Mouse (Mus musculus) ES-E14 (cell line): ENCODE measurements around the gene Dnajc13. TPM values are rescaled to one million over a fixed set of nuclear protein-coding genes. Genes with fewer than 3 reads are reported as not detected.

Source experiments
- DNase-seq: peaks from one replicate; pipeline ENCODE4 v3.0.0-alpha.2; 2013; ENCODE audit warnings: low read depth, low spot score
- H3K27ac ChIP-seq: 2 replicates; pipeline ENCODE4 v1.5.1; 2012; ENCODE audit warnings: low read depth, mild to moderate bottlenecking, low read length, moderate library complexity, mixed read lengths; ENCODE audit not compliant: poor library complexity, insufficient read depth, severe bottlenecking
- H3K36me3 ChIP-seq: 2 replicates; pipeline ENCODE4 v1.6.1; 2012; ENCODE audit warnings: mild to moderate bottlenecking, low read length, moderate library complexity, mixed read lengths; ENCODE audit not compliant: control insufficient read depth, poor library complexity, insufficient read depth, severe bottlenecking
- H3K4me1 ChIP-seq, 2 experiments: fragments of 150-350 bp in 1 of 2; sonication (generic) in 1 of 2; 2 replicates each; pipeline ENCODE4 v1.6.1; 2012; ENCODE audit warnings: low read length in 2 of 2, mild to moderate bottlenecking in 1 of 2, mixed read lengths in 1 of 2; ENCODE audit not compliant: control insufficient read depth in 2 of 2, insufficient read depth in 2 of 2, poor library complexity in 1 of 2
- H3K4me3 ChIP-seq, 2 experiments: fragments of 150-350 bp in 1 of 2; sonication (generic) in 1 of 2; 2 replicates each; pipeline ENCODE4 v1.5.1; 2012; ENCODE audit warnings: low read length in 2 of 2, low read depth in 1 of 2, mild to moderate bottlenecking in 1 of 2, mixed read lengths in 1 of 2; ENCODE audit not compliant: insufficient read depth in 1 of 2, poor library complexity in 1 of 2, severe bottlenecking in 1 of 2
- H3K9ac ChIP-seq: 2 replicates; pipeline ENCODE4 v1.6.1; 2012; ENCODE audit warnings: low read depth, mild to moderate bottlenecking, low read length, mixed read lengths; ENCODE audit not compliant: poor library complexity, insufficient read depth, severe bottlenecking
- H3K9me3 ChIP-seq: fragments of 150-350 bp; sonication (generic); 2 replicates; pipeline ENCODE4 v1.6.1; 2012; ENCODE audit warnings: low read depth, mild to moderate bottlenecking, low read length; ENCODE audit not compliant: control insufficient read depth, insufficient read depth
- CHD2 ChIP-seq: IDR thresholded peaks from 2 replicates; pipeline ENCODE4 v1.6.1; 2014; ENCODE audit warnings: mild to moderate bottlenecking, low read depth, low read length, inconsistent platforms
- HCFC1 ChIP-seq: IDR thresholded peaks from 2 replicates; pipeline ENCODE4 v1.6.1; 2012; ENCODE audit warnings: low read length, inconsistent platforms, borderline replicate concordance; ENCODE audit not compliant: insufficient read depth
- MAFK ChIP-seq: IDR thresholded peaks from 2 replicates; pipeline ENCODE4 v1.6.1; 2014; ENCODE audit warnings: mild to moderate bottlenecking, low read depth, low read length, inconsistent platforms; ENCODE audit not compliant: insufficient read depth
- ZC3H11A ChIP-seq: IDR thresholded peaks from 2 replicates; pipeline ENCODE4 v1.6.1; 2012; ENCODE audit warnings: low read depth, mild to moderate bottlenecking, inconsistent platforms, low read length, borderline replicate concordance
- ZNF384 ChIP-seq: IDR thresholded peaks from 2 replicates; pipeline ENCODE4 v1.6.1; 2012; ENCODE audit warnings: low read depth, low read length, inconsistent platforms
- in situ Hi-C, 2 experiments: fragments of 600-800 bp; cut with MboI; formaldehyde crosslinking; loops; one replicate each; pipeline ENCODE4 v1.15.1; 2025; ENCODE audit warnings: low sequenced_read_pairs in 2 of 2, inconsistent platforms in 1 of 2; ENCODE audit not compliant: unreplicated experiment in 2 of 2
- total RNA-seq: library from RNA; depleted of rRNA; stranded (reverse); fragments of 300-350 nt; gene quantifications from 2 replicates; pipeline ENCODE4 v1.2.3, GENCODE M21; 2012

Gene Dnajc13
- total RNA-seq, 1 experiment, result 72.3 TPM

DNA sequence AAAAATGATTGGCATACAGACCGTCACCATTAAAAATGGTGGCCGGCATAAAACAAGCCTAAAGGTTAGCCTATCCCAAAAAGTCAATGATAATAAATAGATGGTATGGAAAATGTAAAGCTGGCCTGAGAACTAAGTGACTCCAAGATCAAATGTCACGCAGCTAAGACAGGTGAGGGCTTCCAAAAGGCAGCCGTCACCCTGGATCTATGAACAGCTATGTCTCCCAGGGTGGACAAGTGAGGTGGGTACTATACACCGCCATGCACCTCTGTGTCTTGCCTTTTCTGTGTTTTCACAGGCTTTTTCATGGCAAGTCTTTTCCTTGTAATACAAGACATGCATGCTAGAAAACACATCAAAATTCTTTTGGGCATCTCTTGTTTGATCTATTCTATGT, 73.1 kb downstream of the Dnajc13 start:
- in situ Hi-C loops, result loop anchor here in 1 of 2 experiments (25.0 kb wide), 1 partner anchor 852 kb away; no protein-coding TSS in a partner anchor
- no peak for TF ChIP-seq HCFC1
- no peak for TF ChIP-seq ZNF384
- no peak for TF ChIP-seq CHD2
- no peak overlapping the region for H3K9ac ChIP-seq
- DNase-seq, result no peak
- H3K27ac ChIP-seq, result no peak overlapping the region
- no peaks in the 10 kb centered on the region for H3K9me3 ChIP-seq
- H3K36me3 ChIP-seq, result peaks cover 22% of the 10 kb centered on the region
- no peaks in the 10 kb centered on the region for H3K4me1 ChIP-seq
- no peak overlapping the region for H3K4me3 ChIP-seq

DNA sequence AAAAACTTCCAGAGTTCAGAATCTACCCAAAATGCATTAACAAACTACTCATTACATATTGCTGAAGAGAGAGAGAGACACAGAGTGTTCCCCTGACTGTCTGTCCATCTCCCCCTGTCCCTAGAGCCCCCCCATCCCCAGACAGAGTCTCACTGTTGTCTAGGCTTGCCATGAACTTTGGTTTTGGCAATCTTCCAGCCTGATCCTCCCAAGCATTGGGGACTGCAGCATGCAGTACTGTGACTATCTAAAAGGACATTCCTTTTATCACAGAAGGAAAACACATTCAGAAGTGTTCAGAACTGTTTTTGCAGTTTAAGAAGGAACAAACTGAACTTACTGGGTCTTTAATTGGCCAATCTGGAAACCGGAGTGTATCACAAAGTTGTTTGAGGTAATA, 74.0 kb downstream of the Dnajc13 start:
- H3K27ac ChIP-seq, result no peak overlapping the region
- in situ Hi-C loops, result loop anchor here in 1 of 2 experiments (25.0 kb wide), 1 partner anchor 851 kb away; no protein-coding TSS in a partner anchor
- H3K4me3 ChIP-seq, result no peak overlapping the region
- DNase-seq, result no peak
- no peak overlapping the region for H3K9ac ChIP-seq
- H3K9me3 ChIP-seq, result no peaks in the 10 kb centered on the region
- peaks cover 22% of the 10 kb centered on the region for H3K36me3 ChIP-seq
- H3K4me1 ChIP-seq, result no peaks in the 10 kb centered on the region
- TF ChIP-seq HCFC1, result no peak
- TF ChIP-seq CHD2, result no peak
- TF ChIP-seq ZC3H11A, result no peak
- no peak for TF ChIP-seq ZNF384
- no peak for TF ChIP-seq MAFK

DNA sequence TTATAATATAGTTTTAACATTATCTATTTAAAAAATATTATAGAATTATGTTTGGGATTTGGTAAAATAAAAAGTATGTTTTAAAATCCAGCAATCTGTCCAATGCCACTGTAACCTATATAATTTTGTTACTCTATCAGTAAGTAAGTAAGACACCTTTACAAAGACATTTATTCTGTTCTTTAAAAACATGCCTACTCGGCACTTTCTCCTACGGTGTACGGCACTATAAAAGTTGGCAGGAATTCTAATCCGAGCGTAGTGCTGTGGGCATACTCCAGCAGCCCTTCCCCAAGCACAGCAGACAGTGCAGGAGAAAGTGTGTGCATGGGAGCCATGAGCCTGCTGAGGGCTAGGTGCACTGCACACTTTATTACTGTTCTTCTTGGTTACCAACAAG, 75.7 kb downstream of the Dnajc13 start:
- TF ChIP-seq ZNF384 (no peak), MAFK (peak; percentile 88)
- peaks cover 20% of the 10 kb centered on the region for H3K36me3 ChIP-seq
- H3K4me3 ChIP-seq, result no peak overlapping the region
- H3K27ac ChIP-seq, result no peak overlapping the region
- DNase-seq, result no peak
- H3K9ac ChIP-seq, result no peak overlapping the region
- no peaks in the 10 kb centered on the region for H3K4me1 ChIP-seq
- H3K9me3 ChIP-seq, result no peaks in the 10 kb centered on the region
- in situ Hi-C loops, result loop anchor here in 1 of 2 experiments (25.0 kb wide), 1 partner anchor 850 kb away; no protein-coding TSS in a partner anchor

DNA sequence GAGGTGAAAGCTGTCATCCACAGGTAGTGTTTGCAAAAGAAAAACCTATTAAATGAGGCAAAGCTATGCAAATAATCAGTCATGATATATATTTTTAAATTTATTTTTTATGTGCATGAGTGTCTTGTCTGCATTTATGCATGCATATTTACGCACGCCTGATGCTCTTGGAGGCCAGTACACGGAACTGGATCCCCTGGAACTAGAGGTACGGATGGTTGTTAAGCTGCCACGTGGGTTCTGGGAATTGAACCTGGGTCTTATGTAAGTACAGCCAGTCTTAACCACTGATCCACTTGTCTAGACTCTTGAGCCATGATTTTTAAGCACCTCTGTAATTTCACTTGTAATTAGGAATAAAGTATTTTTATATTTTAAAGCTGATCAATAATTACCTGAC, 79.5 kb downstream of the Dnajc13 start:
- Histone ChIP-seq H3K4me3 (no peak overlapping the region), H3K9ac (no peak overlapping the region), H3K27ac (no peak overlapping the region), H3K36me3 (peaks cover 32% of the 10 kb centered on the region), H3K4me1 (no peaks in the 10 kb centered on the region), H3K9me3 (no peaks in the 10 kb centered on the region)
- TF ChIP-seq ZNF384, result no peak
- TF ChIP-seq CHD2, result no peak
- TF ChIP-seq MAFK, result no peak
- no peak for TF ChIP-seq HCFC1
- no peak for TF ChIP-seq ZC3H11A
- no peak for DNase-seq
- in situ Hi-C loops, result loop anchor here in 1 of 2 experiments (25.0 kb wide), 1 partner anchor 846 kb away; no protein-coding TSS in a partner anchor

DNA sequence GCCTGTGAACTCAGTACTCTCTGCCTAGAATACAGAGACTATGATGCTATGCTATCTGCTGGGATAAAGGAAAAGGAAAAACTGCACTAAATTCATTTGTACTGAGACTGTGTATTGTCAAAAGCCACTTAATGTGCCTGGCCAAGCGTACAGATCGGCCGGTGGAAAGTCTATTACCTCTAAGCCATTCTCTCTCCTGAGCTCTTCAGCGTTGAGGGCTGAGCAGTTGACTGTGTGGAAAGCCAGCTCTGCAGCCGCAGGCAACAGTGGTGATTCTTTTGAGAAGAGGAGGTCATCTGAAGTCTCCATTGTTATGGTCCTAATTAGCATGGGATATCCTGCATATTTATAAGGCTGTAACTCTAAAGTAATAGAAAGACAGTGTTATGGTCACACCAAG, 80.4 kb downstream of the Dnajc13 start:
- Histone ChIP-seq H3K4me3 (no peak overlapping the region), H3K9ac (no peak overlapping the region), H3K4me1 (no peaks in the 10 kb centered on the region), H3K9me3 (no peaks in the 10 kb centered on the region), H3K36me3 (peaks cover 32% of the 10 kb centered on the region), H3K27ac (no peak overlapping the region)
- no peak for TF ChIP-seq CHD2
- TF ChIP-seq HCFC1, result no peak
- TF ChIP-seq ZNF384, result no peak
- TF ChIP-seq ZC3H11A, result no peak
- no peak for TF ChIP-seq MAFK
- no peak for DNase-seq
- in situ Hi-C loops, result loop anchor here in 1 of 2 experiments (25.0 kb wide), 1 partner anchor 845 kb away; no protein-coding TSS in a partner anchor
